Mouse (Mus musculus): Measurements from ENCODE around the gene Smurf2.

The Smurf2 gene

GRCm38 (mm10) chr11:106807442-106807841 is 113.1 kb downstream of the Smurf2 start:
- WGBS = 92% methylated on average over 1 of the region's 1 CpGs

DNA sequence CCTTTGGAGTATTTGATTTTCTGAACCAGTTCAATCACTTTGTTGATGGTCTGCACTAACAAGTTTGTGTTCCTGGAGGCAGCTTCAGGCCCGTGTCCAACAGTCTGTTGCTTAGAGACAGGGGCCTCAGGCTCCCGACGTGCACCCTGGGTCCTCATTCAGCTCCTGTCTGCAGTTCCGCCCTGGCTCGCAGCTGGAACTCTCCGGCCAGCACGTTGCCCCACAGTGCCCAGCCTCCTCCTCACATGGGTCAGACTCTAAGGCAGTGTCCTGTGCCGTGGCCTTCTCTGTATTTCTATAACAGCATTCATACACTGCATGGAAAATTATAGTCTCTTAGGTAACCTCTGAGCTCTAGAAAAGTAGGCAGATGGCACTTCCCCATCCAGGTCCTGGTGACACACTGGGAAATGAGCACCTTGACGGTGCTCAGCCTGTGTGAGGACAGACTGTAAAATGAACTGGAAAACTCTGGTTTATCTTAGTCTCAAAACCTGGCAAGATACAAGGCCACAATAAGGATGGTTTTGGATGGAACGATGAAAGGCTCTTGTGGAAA is 118.4 kb downstream of the Smurf2 start:
- WGBS = 56% methylated on average over 10 of the region's 10 CpGs

GRCm38 (mm10) chr11:106795679-106796078 is 124.8 kb downstream of the Smurf2 start:
- 38% methylated on average over 9 of the region's 9 CpGs for WGBS

GRCm38 (mm10) chr11:106793846-106794245 is 126.7 kb downstream of the Smurf2 start:
- 71% methylated on average over 4 of the region's 4 CpGs for WGBS

DNA sequence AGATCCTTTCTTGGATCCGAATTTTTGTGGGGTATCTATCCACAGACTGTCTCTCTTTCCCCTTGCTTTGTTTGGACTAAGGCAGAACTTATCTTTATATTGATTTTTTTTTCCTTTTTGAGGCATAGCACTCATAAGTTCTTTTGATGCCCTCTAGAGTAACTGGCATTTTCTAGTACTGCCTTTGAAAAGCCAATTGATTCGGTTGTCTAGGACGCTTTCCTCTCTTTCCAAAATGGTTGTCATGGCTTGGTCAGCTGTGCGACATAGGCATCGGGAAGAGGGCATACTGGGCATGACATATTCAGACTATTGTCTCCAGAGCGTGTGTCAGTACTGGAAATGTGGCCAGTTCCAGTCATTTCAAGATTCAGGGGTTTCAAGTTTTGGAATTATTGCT is 130.9 kb downstream of the Smurf2 start:
- WGBS = under 1% methylated on average over 6 of the region's 6 CpGs

DNA sequence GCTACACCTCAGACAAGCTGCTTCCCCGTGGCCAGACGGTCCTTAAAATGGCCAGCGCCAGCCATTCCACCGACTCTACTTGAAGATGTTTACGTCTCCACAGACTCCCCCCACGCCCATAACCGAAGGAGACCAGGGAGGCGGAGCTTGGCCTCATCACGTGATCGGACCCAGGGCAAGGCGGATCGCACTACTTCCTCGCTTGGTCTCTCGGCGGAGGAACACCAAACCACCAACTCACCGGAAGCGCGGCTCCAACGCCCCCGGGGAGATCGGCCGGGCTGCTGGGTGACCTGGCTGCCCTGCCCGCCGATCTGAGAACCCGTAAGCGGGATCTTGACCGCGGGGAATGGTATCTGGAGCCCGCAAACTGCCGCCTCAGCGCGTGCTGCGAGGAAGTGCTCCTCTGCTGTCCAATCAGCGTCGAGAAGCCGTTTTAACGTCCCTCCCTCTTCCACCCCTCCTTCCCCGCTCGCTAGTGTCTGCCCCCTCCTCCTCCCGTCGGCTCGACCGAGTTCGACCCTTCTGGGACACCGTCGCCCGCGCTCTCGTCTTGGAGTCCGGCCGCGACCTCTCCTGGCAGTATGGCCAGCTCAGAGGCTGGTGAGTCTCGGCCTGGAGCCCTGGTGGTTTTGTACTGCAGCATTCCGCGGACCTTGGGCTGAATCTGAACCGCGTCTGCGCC is 131.6 kb downstream of the Smurf2 start, which contains the start of the genes Ddx5 and Cep95:
Gene Ddx5 (minus strand): TSS at position 411 of the 685 bp plus-strand sequence.
Gene Cep95 (plus strand): TSS at position 478 of the 685 bp plus-strand sequence.
- under 1% methylated on average over 57 of the region's 58 CpGs for WGBS

DNA sequence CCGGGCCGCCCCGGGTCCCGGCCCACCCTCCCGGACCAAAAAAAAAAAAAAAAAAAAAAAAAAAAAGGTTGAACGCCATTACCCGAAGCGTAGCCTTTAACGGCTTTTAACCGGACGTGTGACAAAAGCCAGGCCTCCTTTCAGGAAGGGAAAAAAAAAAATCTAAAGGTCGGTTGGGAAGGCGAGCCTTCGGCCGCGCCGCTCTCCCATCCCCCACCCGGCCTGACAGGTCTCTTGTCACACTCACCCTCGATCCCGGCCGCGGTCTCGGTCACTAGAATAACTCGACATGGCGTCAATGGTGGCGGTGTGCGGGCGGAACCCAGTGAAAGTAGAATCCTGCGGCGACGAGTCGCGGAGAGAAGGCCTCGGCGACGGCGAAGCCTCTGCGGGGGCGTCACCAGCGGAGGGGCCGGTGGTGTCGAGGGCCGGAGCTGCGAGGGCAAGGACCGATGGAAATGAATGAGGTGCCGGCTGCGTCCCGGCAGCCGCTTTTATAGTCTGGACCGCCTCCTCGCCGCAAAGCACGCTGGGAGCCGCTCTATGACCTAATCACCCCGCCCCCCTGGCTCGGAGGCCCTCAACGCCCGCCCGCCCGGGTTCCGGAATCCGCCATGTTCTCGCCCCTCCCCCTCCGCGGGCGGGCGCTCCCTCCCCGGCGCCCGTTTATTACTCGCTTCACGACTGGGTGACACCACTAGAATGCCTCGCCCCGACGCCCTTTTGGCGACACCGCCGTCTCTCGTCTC is 132.3 kb downstream of the Smurf2 start:
- WGBS = under 1% methylated on average over 79 of the region's 79 CpGs

DNA sequence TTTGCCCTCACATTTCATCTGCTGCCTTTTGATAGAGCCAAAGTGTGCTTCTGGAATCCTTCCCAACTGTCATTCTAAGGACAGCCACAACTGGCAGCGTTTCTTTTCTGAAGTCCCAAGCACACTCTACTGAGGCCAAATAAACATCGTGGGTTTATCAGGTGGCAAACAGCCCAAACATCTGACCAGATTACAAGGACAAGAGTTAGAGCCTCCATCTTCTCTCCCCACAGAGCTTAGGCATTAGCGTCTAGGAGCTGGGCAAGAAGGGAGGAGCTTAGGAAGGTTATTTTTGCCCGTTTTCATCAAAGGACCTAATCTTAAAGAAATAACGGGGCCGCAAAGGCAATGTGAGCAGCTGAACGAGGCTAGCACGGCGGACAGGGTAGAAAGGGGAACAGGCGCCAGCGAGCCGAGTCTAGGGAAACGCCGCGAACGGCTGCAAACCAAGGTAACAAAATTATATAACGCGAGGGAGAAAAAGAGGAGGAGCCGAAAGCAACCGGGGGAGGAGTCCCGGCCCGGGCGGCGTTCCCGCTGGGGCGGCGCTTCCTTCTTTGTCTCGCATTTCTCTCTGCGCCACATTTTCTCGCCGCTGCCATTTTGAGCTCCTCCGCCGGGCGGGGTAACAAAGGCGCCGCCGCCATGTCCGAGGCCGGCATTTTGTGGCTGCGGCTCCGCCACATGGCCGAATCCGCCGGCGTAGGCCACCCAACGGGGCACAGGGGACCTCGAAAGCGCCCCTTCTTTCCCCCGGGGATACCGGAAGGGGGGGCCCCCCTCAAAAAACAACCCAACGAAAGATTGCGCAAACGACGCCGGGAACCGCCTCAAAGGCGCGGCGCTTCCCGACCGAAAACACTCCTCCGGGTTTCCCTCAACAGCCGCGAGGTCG is 133.1 kb downstream of the Smurf2 start:
- under 1% methylated on average over 65 of the region's 65 CpGs for WGBS

GRCm38 (mm10) chr11:106785043-106785442 is 135.5 kb downstream of the Smurf2 start:
- 20% methylated on average over 1 of the region's 1 CpGs for WGBS

GRCm38 (mm10) chr11:106784476-106784875 is 136.0 kb downstream of the Smurf2 start:
- WGBS = 43% methylated on average over 2 of the region's 2 CpGs

GRCm38 (mm10) chr11:106782841-106783764 is 137.4 kb downstream of the Smurf2 start:
- WGBS = 47% methylated on average over 9 of the region's 9 CpGs

DNA sequence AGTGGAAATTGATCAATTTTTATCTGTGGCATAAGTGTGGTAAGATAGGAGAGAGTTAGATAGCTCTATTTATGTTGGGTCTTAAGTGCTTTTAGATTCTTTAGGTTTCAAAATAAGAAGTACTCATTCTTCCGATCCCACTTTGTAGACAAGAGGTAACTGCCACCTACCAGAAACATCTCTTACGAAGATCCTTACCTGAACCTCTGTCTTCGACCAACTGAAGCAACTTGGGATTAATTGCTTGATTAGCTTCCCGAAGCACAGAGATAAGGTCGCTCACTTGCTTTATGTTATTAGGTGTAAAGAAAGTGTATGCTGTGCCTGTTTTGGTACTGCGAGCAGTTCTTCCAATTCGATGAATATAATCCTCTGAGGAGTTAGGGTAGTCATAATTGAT is 138.2 kb downstream of the Smurf2 start:
- 79% methylated on average over 7 of the region's 7 CpGs for WGBS

DNA sequence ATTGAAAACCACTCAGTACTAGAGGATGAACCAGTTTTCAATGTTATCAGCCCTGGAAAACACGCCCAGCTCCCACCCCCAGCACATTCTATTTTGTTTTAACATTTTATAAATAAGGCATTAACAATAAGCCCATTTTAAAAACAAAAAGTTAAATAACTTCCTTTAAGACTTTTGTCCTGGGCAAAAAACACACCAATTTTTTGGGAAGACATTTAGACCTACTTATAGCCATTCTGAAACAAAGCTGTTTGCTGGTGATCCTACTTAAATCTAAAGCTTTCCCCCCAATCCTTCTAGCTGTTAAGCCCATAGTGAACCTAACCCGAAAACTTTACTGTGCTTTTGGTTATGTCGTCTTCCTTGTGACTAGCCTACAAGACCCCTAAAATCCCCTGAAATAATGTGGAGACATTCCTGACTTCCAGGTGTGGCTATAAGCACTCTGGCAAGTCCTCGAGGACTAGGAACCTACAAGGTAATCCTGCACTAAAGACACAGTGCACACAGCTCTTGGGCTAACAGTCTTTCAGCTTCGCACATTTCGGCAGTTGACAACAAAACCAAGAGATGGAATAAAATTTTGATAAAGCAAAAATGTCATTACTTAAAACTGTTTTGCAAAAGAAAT is 139.8 kb downstream of the Smurf2 start:
- 57% methylated on average over 6 of the region's 6 CpGs for WGBS

DNA sequence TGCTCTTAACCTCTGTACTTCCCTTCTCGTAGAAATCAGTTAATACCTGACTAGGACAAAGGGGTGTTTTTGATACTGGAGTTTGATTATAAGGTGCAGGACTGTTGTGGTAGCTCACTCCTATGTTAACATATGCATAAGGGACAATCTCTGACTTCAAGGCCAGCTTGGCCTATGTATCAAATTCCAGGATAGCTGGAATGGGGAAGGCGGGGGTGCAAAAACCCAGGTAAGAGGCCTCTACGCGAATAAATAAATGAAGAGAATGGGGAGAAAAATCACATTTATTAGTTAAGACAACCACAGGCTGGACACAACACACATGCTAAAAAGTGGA is 140.5 kb downstream of the Smurf2 start:
- WGBS = 55% methylated on average over 4 of the region's 4 CpGs

DNA sequence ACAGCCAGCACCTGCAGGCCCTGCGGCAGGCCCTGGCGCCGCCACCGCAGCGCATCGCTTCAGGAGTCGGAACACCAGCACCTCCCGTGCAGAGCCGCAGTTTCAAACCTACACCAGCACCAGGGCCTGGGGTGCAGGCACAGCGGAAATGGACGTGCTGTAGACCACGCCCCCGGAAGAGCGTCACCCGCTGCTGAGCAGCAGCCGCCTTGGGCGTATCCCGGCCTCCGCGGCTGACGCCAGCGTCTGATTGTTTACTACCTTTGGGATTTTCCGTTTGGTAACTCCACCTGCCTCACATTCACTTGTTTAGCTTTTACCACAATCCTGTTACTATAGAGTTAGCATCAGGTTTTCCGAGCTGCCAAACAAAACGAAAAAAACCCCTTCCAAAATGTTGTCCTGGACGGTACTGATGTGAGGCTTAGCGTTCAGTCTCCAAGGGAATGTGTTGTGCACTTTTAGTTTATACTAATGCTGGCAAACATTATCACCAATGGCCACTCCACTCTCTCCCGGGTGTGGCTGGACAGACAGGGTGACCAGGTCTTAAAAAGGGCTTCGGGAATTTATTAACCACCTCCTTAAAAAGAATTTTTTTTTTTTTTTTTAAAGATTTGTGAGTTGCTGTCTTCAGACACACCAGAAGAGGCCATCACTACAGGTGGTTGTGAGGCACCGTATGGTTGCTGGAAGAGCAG is 141.0 kb downstream of the Smurf2 start, which contains the start of gene Polg2:
Gene Polg2 (minus strand): TSS at position 150 of the 701 bp plus-strand sequence.
- 1% methylated on average over 30 of the region's 30 CpGs for WGBS

- WGBS = 2% methylated on average over 39 of the region's 39 CpGs
Measured at GRCm38 (mm10) chr11:106778589-106779387, 141.7 kb downstream of the Smurf2 start.

DNA sequence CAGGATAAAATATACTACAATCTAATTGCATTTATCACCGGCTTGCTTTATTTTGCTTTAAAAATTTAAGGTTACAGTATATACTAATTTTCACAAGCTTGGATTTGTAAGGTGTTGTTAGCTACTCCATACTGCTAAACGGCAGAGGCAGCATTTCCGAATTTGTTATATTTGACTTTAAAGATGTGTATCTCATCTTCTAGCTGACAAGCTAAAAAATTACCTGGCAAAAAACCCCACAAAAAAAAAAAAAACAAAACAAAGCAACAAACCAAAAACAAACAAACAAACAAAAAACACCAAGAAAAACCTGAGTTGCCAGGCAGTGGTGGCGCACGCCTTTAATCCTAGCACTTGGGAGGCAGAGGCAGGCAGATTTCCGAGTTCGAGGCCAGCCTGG is 142.4 kb downstream of the Smurf2 start:
- WGBS = 83% methylated on average over 7 of the region's 7 CpGs

GRCm38 (mm10) chr11:106777395-106777794 is 143.1 kb downstream of the Smurf2 start:
- WGBS = 94% methylated on average over 3 of the region's 3 CpGs

- 94% methylated on average over 4 of the region's 4 CpGs for WGBS
Measured at GRCm38 (mm10) chr11:106776960-106777359, 143.6 kb downstream of the Smurf2 start.
